Mouse (Mus musculus) hindbrain, embryonic 16.5 days (tissue): ENCODE measurements at regions not wholly inside any gene's neighbourhood (a gene's known extent, or its start where the extent isn't known, plus 50 kb on each side); places are given as distances from the start of the nearest gene placed in this dataset.

Experiments
- ATAC-seq: fragments of 200-750 bp; cut with Nextera tagmentation; 2 replicates; pipeline ENCODE4 v1.8.0; 2017; ENCODE audit warnings: moderate TSS enrichment, moderate library complexity
- H3K27ac ChIP-seq: fragments of 300-500 bp; sonication (generic); 2 replicates; pipeline ENCODE4 v1.5.1; 2014; ENCODE audit warnings: low read depth, mild to moderate bottlenecking, control low read depth, low read length, moderate library complexity
- H3K27me3 ChIP-seq: fragments of 300-500 bp; sonication (generic); replicated peaks from 2 replicates; pipeline ENCODE4 v1.6.1; 2014; ENCODE audit warnings: low read length; ENCODE audit not compliant: control insufficient read depth, insufficient read depth
- H3K36me3 ChIP-seq: fragments of 300-500 bp; sonication (generic); 2 replicates; pipeline ENCODE4 v1.6.1; 2014; ENCODE audit warnings: mild to moderate bottlenecking, low read length, moderate library complexity, mixed read lengths; ENCODE audit not compliant: control insufficient read depth, insufficient read depth
- H3K4me1 ChIP-seq: fragments of 300-500 bp; sonication (generic); 2 replicates; pipeline ENCODE4 v1.6.1; 2014; ENCODE audit warnings: low read depth, low read length; ENCODE audit not compliant: control insufficient read depth, insufficient read depth
- H3K4me2 ChIP-seq: fragments of 300-500 bp; sonication (generic); 2 replicates; pipeline ENCODE4 v1.6.1; 2014; ENCODE audit warnings: mild to moderate bottlenecking, low read length, control low read depth, moderate library complexity
- H3K4me3 ChIP-seq: fragments of 300-500 bp; sonication (generic); 2 replicates; pipeline ENCODE4 v1.5.1; 2014; ENCODE audit warnings: mild to moderate bottlenecking, low read length, control low read depth, moderate library complexity
- H3K9ac ChIP-seq: fragments of 300-500 bp; sonication (generic); 2 replicates; pipeline ENCODE4 v1.6.1; 2014; ENCODE audit warnings: low read depth, mild to moderate bottlenecking, control low read depth, low read length, moderate library complexity
- H3K9me3 ChIP-seq: fragments of 300-500 bp; sonication (generic); 2 replicates; pipeline ENCODE4 v1.6.1; 2014; ENCODE audit warnings: mild to moderate bottlenecking, low read length, moderate library complexity; ENCODE audit not compliant: control insufficient read depth
- WGBS: fragments of 180-500 bp; shearing (Covaris S2); extraction: QIAGEN DNeasy Blood & Tissue Kit; methylation state at CpG from one replicate; pipeline ENCODE4 v1.1.7; 2014; 5-methylcytosine and 5-hydroxymethylcytosine counted together

DNA sequence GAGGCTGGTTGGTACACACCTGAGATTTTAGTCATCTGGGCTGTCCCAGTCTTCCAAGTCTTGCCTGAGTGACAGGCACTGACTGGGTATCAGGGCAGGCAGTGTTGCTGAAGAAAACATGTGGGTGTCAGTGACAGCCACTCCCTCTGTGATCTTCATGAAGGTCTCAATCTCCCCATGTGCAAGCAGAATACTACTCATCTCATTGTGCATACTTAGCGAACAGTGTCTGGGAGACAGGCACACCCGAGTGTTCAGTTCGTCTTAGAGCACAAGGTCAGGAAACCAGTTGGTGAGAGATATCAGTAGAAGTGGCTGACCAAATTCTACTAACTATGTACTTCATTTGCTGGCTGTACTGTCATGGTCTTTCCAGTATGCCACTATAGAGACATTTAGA is 315.9 kb downstream of the Tbc1d1 start:
- Histone ChIP-seq H3K9ac (no peak overlapping the region), H3K4me2 (no peak overlapping the region), H3K27me3 (no peaks in the 10 kb centered on the region), H3K9me3 (no peaks in the 10 kb centered on the region), H3K36me3 (no peaks in the 10 kb centered on the region), H3K4me1 (no peaks in the 10 kb centered on the region; the same call in 1 of the 2 replicates), H3K4me3 (no peak overlapping the region), H3K27ac (no peak overlapping the region)
- WGBS: 85% methylated on average over 3 of the region's 3 CpGs
- ATAC-seq: no peak

DNA sequence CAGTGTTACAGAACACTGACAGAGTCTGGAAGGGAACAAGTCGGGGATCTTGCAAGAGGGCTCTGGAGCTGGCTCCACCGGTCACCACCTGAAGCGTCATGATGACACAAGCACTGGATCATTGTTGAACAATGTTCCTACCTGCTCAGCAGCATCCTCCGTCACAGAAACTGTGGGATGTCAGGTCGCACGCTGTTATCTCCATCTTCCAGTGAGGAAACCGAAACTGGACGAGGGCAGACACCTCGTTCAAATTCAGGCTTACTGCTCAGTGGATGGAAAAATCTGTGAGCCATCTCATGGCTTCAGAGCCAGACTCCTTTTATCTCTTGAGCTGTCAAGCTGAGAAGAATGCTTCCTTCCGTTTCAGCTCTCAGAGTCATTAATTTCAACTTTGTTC is 316.3 kb downstream of the Tbc1d1 start:
- Histone ChIP-seq H3K9me3 (no peaks in the 10 kb centered on the region), H3K4me2 (no peak overlapping the region)
- 81% methylated on average over 10 of the region's 10 CpGs for WGBS

DNA sequence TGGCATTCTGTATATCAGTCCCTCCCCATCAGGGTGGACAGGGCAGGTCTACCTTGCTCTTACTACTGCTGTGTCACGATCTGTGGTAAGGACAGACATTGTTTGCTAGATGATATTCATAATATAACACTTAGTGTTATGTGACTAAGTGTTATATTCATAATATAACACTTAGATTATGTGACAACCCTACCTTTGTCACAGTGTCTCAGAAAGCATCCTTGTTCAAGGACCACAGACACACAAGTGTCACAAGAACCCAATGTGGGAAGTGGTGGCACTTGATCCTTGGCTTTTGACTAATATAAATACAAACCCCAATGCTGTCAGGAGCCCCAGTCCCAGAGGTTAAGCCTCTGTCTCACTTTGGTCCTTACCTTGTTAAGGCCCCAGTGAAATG is 318.8 kb downstream of the Tbc1d1 start:
- H3K9ac ChIP-seq: no peak overlapping the region
- H3K4me2 ChIP-seq: no peak overlapping the region
- H3K4me1 ChIP-seq: no peaks in the 10 kb centered on the region; the same call in 1 of the 2 replicates
- ATAC-seq: no peak
- H3K36me3 ChIP-seq: no peaks in the 10 kb centered on the region
- WGBS: 88% methylated on average over 1 of the region's 1 CpGs
- no peak overlapping the region for H3K4me3 ChIP-seq
- H3K27me3 ChIP-seq: no peaks in the 10 kb centered on the region
- no peaks in the 10 kb centered on the region for H3K9me3 ChIP-seq
- no peak overlapping the region for H3K27ac ChIP-seq

More for the DNA sequence above, 316.3 kb downstream of the Tbc1d1 start:
- Histone ChIP-seq H3K27me3 (no peaks in the 10 kb centered on the region), H3K9ac (no peak overlapping the region), H3K4me1 (no peaks in the 10 kb centered on the region; the same call in 1 of the 2 replicates), H3K4me3 (no peak overlapping the region), H3K36me3 (no peaks in the 10 kb centered on the region), H3K27ac (no peak overlapping the region)
- no peak for ATAC-seq

DNA sequence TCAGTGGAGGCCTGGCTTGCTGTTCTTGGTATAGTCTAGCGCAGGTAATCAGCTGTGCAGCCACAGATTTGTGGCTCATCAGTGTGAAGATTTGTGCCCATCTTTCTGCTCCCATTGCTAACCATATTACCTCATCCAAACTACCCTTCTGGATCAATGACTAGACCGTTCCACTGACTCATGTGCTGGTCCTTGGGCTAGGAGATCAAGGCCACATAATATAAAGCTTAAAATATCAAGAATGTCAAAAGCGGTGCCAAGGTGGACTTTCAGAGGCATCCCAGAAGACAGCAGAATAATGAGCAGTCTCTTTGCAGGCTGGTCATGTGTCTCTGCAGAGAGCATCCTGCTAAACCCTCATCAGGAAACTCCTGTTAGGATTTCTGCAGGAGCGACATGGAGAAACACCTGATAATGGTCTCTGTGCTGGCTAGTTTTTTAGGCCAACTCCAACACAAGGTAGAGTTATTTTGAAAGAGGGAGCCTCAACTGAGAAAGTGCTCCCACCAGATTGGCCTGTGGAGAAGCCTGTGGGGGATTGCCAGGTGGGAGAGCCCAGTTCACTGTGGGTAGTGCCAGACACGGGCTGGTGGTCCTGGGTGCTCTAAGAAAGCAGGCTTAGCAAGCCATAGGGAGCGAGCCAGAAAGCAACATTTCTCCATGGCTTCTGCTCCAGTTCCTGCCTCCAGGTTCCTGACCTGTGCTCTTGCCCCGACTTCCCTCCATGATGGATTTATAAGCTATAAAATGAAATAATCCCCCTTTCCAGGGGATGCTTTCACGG is 319.8 kb downstream of the Tbc1d1 start:
- Histone ChIP-seq H3K9me3 (no peaks in the 10 kb centered on the region), H3K36me3 (no peaks in the 10 kb centered on the region), H3K9ac (no peak overlapping the region), H3K4me2 (no peak overlapping the region), H3K4me1 (no peaks in the 10 kb centered on the region; the same call in 1 of the 2 replicates), H3K27me3 (no peaks in the 10 kb centered on the region), H3K4me3 (no peak overlapping the region), H3K27ac (no peak overlapping the region)
- no peak for ATAC-seq
- 53% methylated on average over 8 of the region's 8 CpGs for WGBS

DNA sequence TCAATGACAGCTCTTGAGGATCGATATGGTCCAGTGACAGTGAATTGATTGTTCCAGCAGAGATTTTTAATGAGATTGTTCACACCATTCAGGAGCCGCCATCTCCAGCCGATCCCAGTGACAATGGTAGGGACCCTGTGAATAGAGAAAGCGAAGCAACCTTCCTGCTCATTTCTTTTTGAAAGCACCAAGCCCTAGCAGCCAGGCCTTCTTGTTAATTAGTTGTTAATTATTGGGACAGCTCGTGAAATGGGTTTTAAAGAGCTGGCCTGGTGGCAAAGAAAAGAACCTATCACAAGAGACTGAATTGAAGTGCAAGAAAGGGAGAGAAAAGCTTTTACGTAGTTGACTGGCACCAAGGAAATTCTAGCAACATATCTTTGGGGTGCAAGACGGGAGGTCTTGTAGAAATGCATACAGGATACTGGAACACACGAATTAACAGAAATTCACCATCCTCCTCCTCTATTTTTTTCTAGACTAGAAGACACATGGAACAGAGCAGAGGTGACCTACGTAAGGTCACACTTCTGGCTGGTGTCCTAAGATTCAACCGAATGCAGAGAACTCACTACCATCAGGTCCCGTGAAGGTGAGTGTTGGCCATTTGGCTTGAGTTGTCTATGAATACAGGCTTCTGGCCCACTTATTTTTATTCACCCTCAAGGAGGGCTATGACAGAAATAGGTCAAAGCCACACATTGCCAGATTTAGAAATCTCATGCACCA is 320.7 kb downstream of the Tbc1d1 start:
- H3K9ac ChIP-seq: no peak overlapping the region
- no peak overlapping the region for H3K4me3 ChIP-seq
- no peak; the same call in 1 of the 2 replicates for ATAC-seq
- H3K4me2 ChIP-seq: no peak overlapping the region
- H3K4me1 ChIP-seq: no peaks in the 10 kb centered on the region; the same call in 1 of the 2 replicates
- H3K27ac ChIP-seq: no peak overlapping the region
- no peaks in the 10 kb centered on the region for H3K9me3 ChIP-seq
- WGBS: 31% methylated on average over 11 of the region's 11 CpGs
- H3K36me3 ChIP-seq: no peaks in the 10 kb centered on the region
- no peaks in the 10 kb centered on the region for H3K27me3 ChIP-seq

DNA sequence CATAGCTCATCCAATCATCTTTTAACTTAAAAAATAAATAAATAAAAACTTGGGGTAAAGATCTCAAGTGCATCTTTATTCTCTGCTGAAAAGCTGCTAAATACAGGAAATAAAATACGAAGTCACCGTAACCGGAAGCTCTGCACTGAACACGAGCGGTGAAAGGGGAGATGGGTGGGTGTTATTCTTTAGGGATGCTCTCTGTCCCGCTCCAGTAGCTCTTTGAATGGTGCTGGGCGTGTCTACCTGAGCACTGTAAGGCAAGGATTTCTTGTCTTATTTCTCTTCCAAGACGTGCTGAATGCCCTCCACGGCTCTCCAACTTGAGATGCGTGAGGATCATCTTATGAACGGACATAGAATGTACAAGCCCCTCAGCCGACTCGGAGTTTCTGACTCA is 322.0 kb downstream of the Tbc1d1 start:
- WGBS: 82% methylated on average over 13 of the region's 13 CpGs
- H3K36me3 ChIP-seq: no peaks in the 10 kb centered on the region

DNA sequence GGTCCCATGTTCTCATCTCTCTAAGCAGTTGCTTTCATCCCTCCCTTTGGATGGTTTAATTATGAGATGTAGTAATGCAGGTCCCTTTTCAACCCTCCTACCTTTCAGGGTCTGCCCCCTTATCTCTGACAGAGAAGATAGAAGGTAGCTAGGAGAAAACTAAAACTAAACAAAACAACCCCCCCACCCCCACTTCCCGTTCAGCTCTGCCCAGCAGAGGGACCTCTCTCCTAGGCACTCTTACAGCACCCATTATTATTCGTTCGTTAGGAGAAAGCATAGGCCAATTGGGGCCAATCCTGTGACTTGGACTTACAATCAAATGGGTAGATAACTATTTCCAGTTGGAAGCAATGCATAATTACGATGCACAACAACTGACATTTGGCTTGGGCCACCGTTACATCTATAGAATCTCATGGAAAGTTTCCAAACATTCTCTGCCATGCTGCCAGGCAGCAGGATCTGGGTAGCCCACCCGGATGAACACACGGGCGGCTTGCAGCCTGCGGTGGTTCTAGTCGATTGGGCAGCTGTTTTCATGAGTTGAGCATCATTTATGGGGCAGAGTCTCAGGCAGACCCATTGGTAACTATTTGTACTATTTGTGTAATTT is 322.6 kb downstream of the Tbc1d1 start:
- no peaks in the 10 kb centered on the region for H3K27me3 ChIP-seq
- no peak overlapping the region for H3K4me2 ChIP-seq
- H3K27ac ChIP-seq: no peak overlapping the region
- H3K9me3 ChIP-seq: no peaks in the 10 kb centered on the region
- no peak overlapping the region for H3K4me3 ChIP-seq
- H3K36me3 ChIP-seq: no peaks in the 10 kb centered on the region
- H3K4me1 ChIP-seq: no peaks in the 10 kb centered on the region; the same call in 1 of the 2 replicates
- ATAC-seq: no peak
- 52% methylated on average over 10 of the region's 10 CpGs for WGBS
- H3K9ac ChIP-seq: no peak overlapping the region

More for the DNA sequence above, 322.0 kb downstream of the Tbc1d1 start:
- no peak overlapping the region for H3K4me2 ChIP-seq
- no peak for ATAC-seq
- no peak overlapping the region for H3K4me3 ChIP-seq
- H3K4me1 ChIP-seq: no peaks in the 10 kb centered on the region; the same call in 1 of the 2 replicates
- H3K27ac ChIP-seq: no peak overlapping the region
- no peaks in the 10 kb centered on the region for H3K27me3 ChIP-seq
- no peak overlapping the region for H3K9ac ChIP-seq
- no peaks in the 10 kb centered on the region for H3K9me3 ChIP-seq

DNA sequence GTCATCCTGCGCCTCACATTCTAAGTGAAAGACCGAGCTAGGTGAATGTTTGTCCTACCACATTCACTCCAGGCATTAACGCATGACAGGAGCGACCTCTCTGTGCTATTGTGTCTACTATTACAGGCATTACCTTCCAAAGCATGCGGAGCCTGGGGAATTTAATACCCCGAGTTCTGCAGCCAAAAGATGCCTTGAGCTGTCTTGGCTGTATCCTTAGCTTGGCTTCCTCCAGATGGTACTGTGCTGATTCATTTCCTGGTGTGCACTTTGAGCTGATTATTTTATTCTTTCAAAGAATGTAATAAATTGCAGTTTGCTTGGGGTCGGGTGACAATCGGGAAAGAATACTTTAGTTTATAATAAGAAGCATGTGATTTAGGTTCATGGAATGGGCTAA is 323.2 kb downstream of the Tbc1d1 start:
- H3K9me3 ChIP-seq: no peaks in the 10 kb centered on the region

DNA sequence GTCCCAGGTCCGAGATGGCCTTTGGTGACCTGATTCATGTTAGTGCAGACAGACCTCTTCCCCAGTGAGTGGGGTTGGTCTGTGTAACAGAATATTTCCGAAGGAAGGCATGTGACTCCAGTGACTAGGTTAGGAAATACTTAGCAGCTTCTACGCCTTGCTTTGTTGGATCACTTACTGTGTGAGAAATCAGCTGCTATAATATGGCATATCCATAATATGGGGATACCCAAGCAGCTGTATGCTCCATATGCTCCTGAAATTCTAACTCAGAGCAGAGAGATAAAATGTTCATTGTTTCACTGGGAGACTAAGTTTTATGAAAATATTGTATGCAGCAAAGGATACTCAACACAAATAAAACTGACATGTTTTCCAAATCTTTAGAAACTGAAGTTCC is 318.1 kb upstream of the Klf3 start:
- no peaks in the 10 kb centered on the region for H3K9me3 ChIP-seq
- H3K27me3 ChIP-seq: no peaks in the 10 kb centered on the region
- no peak overlapping the region for H3K4me2 ChIP-seq
- H3K27ac ChIP-seq: no peak overlapping the region
- no peaks in the 10 kb centered on the region for H3K36me3 ChIP-seq
- peaks cover under 1% of the 10 kb centered on the region; the same call in 1 of the 2 replicates for H3K4me1 ChIP-seq
- WGBS: 88% methylated on average over 3 of the region's 3 CpGs
- no peak overlapping the region for H3K4me3 ChIP-seq
- ATAC-seq: no peak
- H3K9ac ChIP-seq: no peak overlapping the region

More for the DNA sequence above, 323.2 kb downstream of the Tbc1d1 start:
- no peaks in the 10 kb centered on the region; the same call in 1 of the 2 replicates for H3K4me1 ChIP-seq
- 62% methylated on average over 8 of the region's 8 CpGs for WGBS
- H3K27me3 ChIP-seq: no peaks in the 10 kb centered on the region
- no peak overlapping the region for H3K4me3 ChIP-seq
- H3K36me3 ChIP-seq: no peaks in the 10 kb centered on the region
- H3K9ac ChIP-seq: no peak overlapping the region
- H3K4me2 ChIP-seq: no peak overlapping the region
- H3K27ac ChIP-seq: no peak overlapping the region
- ATAC-seq: no peak
